Mouse (Mus musculus) gastrocnemius, postnatal 25 days (tissue): Measurements from ENCODE around the gene Rab7b. TPM values are rescaled to one million over a fixed set of nuclear protein-coding genes. Genes with fewer than 3 reads are reported as not detected.

Source experiments
- DNase-seq: peaks from one replicate; pipeline ENCODE4 v3.0.0; 2022
- total RNA-seq, 2 experiments: library from RNA; stranded (reverse); gene quantifications; 1 replicate in 1 of 2; 2 replicates in 1 of 2; pipeline ENCODE4 v1.2.3; 2021

Gene Rab7b
- total RNA-seq, 2 experiments from 2014 or later, result 3.7 to 4.1 TPM

- no peak for DNase-seq
Observed at GRCm38 (mm10) chr1:131695308-131695707, 6.8 kb downstream of the Rab7b start.

- DNase-seq, result no peak
Observed at GRCm38 (mm10) chr1:131696325-131696724, 7.8 kb downstream of the Rab7b start.

- no peak for DNase-seq
Observed at GRCm38 (mm10) chr1:131698770-131699169, 10.3 kb downstream of the Rab7b start.

- DNase-seq, result no peak
Observed at GRCm38 (mm10) chr1:131699642-131700041, 11.1 kb downstream of the Rab7b start.

GRCm38 (mm10) chr1:131700447-131700846 is 12.0 kb downstream of the Rab7b start:
- no peak for DNase-seq

GRCm38 (mm10) chr1:131701391-131701790 is 12.9 kb downstream of the Rab7b start:
- no peak for DNase-seq

GRCm38 (mm10) chr1:131702094-131702766 is 13.7 kb downstream of the Rab7b start:
- no peak for DNase-seq

- DNase-seq, result no peak
Observed at GRCm38 (mm10) chr1:131703482-131703881, 15.0 kb downstream of the Rab7b start.

GRCm38 (mm10) chr1:131708338-131708737 is 19.8 kb downstream of the Rab7b start:
- DNase-seq, result no peak

GRCm38 (mm10) chr1:131711518-131711917 is 23.0 kb downstream of the Rab7b start:
- DNase-seq, result no peak

GRCm38 (mm10) chr1:131712386-131712785 is 23.9 kb downstream of the Rab7b start:
- peak; percentile 40 for DNase-seq

GRCm38 (mm10) chr1:131714388-131715337 is 26.2 kb downstream of the Rab7b start:
- no peak for DNase-seq

- no peak for DNase-seq
Observed at GRCm38 (mm10) chr1:131718952-131719694, 30.6 kb downstream of the Rab7b start.

GRCm38 (mm10) chr1:131721989-131722388 is 33.5 kb downstream of the Rab7b start:
- DNase-seq, result no peak

GRCm38 (mm10) chr1:131723549-131723948 is 35.1 kb downstream of the Rab7b start:
- DNase-seq, result no peak

- no peak for DNase-seq
Observed at GRCm38 (mm10) chr1:131726586-131726985, 38.1 kb downstream of the Rab7b start.

- DNase-seq, result no peak
Observed at GRCm38 (mm10) chr1:131730639-131731437, 42.3 kb downstream of the Rab7b start.

- DNase-seq, result no peak
Observed at GRCm38 (mm10) chr1:131733474-131734180, 45.1 kb downstream of the Rab7b start.

- no peak for DNase-seq
Observed at GRCm38 (mm10) chr1:131734657-131735273, 46.3 kb downstream of the Rab7b start.

- DNase-seq, result no peak
Observed at GRCm38 (mm10) chr1:131736494-131736893, 48.0 kb downstream of the Rab7b start.

- DNase-seq, result peak; percentile 76
Observed at GRCm38 (mm10) chr1:131737269-131737668, 48.8 kb downstream of the Rab7b start.
